Mouse (Mus musculus) CD4-positive, CD25-positive, alpha-beta regulatory T cell, adult 2 months (primary cell): Measurements from ENCODE around the gene Ric8b.

Source experiments
- DNase-seq: peaks from one replicate; pipeline ENCODE4 v3.0.0-alpha.2; 2012; ENCODE audit warnings: low read depth, low spot score

Gene Ric8b

GRCm38 (mm10) chr10:84960380-84960930 lies 43.0 kb downstream of the Ric8b start:
- DNase-seq, result no peak

DNA sequence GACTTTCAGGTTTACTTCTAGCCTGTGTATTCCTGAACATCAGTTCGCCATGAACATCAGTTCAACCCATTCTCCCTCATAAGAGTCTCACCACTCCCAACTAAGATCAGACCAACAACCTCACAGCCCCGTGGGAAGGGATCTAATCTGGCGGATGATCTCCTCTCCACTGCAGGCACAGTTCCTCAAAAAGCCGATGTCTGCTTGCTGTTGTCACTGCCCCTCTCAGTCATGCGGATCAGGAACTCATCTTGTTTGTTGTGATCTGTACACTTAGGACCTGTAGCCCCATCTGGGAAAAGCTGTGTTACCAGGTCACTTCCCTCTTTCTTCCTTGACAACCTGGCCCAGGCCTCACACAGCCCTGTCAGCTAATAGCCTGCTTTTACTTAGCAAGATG lies 45.7 kb downstream of the Ric8b start:
- no peak for DNase-seq

- DNase-seq, result no peak
These were observed 46.3 kb downstream of the Ric8b start for GRCm38 (mm10) chr10:84963726-84964125.

DNA sequence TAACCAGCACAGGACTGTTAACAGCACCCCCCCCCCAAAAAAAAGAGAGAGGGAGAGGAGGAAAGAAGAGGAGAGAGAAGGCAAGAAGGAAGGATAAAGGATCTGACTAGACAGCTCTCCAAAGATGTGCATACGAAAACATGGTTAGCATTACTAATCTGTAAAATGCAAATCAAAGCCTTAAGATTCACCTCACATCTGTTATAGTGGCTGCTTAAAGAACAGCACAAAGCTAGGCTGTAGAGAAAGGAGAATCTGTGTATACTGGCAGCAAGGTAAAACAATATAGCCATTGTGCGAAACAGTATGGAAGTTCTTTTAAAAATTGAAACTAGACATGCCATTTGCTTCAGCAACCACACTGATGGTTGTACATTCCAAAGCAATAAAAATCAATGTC lies 49.1 kb downstream of the Ric8b start:
- no peak for DNase-seq

DNA sequence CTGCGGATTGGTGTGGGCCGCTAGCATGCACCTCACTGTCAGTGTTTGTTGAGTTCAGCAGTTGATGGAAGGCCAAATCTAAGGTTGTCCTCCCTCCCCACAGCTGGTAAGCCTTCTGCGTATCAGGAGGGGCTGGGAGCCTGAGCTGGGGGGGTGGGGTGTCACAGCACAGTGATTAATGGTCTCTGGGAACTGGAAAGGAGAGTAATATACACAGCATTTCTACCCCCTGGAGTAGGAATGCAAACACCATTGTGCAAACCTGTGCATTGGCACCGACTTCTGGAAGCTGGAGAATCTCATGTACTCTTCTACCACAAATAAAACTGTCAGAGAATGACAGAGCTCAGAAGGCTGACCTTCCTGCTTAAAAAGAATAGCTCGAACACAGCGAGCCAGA lies 50.2 kb downstream of the Ric8b start:
- DNase-seq, result no peak

DNA sequence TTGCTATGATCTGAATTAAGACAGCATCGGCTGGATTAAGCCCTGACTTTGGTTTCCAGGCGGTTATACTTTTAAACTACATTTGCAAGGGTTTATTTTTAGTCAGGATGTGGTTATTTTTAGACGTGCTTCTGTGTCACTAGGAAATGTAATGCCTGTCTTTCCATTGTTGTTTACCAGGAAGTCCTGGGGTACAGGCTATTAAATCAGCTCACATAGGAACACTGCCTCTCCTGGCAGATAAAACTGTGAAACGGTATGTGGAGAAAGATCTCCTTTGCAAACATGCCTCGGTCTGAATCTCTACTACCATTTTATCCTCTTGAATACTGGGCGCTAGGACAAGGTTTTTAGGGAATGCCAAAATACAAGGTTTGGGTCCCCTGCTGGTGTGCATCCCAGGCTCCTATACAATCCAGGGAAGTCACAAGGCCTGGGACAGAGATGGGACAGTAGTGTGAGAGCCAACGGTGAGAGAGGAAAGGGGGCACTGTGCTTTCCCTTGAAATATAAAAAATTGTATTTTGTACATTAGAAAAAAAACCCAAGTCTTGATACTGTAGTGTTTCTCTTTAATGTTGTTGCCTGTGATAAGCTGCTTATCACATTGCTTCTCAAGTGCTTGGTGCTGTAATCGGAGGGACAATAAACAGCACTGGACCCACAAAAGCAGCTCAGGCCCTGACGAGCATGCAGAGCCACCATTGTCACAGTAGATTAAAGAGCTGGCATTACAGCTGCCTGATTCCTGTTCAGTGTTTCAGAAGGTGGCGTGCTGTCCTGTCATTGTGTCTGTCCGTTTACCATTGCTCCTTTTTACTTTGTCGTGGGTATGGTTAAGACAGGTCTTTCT lies 51.7 kb downstream of the Ric8b start:
- no peak for DNase-seq

- no peak for DNase-seq
These were observed 57.8 kb downstream of the Ric8b start for GRCm38 (mm10) chr10:84975264-84975663.

- DNase-seq, result no peak
These were observed 59.4 kb downstream of the Ric8b start for GRCm38 (mm10) chr10:84976588-84977351.

- no peak for DNase-seq
These were observed 62.9 kb downstream of the Ric8b start for GRCm38 (mm10) chr10:84980291-84980690.

- no peak for DNase-seq
These were observed 64.0 kb downstream of the Ric8b start for GRCm38 (mm10) chr10:84981441-84981840.

DNA sequence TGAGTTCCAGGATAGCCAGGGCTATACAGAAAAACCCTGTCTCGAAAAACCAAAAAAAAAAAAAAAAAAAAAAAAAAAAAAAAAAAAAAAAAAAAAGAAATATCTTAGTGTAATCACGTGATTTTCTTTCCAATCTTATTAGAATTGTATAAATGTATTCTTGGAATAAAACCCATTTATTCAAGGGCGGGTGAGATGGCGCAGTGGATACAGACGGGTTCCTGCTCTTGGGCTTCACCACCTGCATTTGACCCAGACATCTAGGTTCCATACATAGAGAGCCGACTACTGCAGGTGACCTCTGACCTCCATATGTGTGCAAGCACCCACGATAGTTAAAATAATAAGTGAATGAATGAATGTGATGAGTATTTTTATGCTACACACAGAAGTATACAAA lies 65.3 kb downstream of the Ric8b start:
- DNase-seq, result no peak

DNA sequence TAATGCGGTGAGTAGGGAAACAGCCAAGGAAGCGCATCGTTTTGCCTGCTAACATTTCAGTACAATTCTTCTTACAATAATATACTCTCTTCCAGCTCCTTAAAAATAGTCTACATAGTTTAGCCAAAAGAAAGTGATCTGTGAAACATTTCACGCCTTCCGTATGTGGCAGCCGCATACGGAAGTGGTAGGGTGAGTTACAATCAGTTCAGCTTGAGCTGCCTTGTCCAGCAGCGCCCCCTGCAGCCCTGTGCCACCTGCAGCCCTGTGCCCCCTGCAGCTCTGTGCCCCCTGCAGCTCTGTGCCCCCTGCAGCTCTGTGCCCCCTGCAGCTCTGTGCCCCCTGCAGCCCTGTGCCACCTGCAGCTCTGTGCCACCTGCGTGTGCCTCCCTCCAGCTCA lies 68.5 kb downstream of the Ric8b start:
- DNase-seq, result peak; percentile 49

- DNase-seq, result no peak
These were observed 70.2 kb downstream of the Ric8b start for GRCm38 (mm10) chr10:84987666-84988065.

DNA sequence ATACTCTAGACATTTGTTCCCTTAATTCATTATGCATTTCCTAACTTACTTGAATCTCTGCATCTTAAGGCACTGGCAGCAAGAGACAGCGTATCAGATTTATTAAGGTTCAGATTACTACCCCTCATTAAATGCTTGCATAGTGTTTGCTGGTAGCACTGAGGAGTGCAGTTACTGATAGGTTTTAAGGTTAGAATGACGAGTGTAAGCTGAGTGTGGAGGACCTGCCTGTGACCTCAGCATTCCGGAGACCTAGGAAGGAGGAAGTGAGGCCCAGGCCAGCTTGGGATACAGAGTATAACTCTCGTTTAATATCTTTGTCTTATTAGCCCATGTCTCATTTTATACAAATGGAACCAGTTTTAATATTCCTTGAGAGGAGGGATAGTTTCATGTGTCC lies 71.2 kb downstream of the Ric8b start:
- no peak for DNase-seq

DNA sequence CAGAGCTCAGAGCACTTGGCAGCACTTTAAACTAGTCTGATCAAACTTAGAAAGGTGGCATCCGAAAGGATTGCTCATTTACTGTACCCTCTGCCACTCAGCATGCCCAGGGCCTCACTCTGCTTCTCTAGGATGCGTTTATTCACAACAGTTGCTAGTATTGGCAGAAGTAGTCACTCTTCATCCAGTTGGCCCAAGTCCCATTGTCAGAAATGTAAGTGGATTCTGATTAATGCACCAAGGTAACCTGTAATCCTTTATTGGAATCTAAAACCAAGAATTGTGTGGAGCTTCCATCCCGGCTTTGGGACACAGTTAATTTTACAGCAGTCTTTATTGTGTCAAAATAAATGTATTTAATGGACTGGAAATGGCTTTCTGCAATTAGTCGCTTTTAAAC lies 76.9 kb downstream of the Ric8b start:
- no peak for DNase-seq

- DNase-seq, result no peak
These were observed 77.6 kb downstream of the Ric8b start for GRCm38 (mm10) chr10:84994971-84995370.

DNA sequence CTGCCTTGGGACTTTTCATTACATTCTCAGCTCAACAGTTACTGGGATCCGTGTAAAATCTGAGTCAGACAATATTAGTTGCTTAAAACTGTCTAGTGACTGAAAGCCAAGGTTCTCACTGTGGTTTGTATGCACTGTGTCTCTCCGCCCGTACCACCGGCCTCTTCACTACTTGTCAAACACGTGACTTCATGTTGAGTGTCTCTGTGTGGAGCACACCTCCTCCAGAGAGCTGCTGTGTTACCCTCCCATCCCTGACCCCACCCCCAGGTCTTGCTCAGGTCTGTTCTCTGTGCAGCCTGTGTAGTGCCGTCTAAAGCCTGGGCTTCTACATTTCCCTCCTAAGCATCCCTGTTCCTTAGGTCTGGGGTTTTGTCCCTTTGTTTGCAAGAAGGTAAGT lies 79.0 kb downstream of the Ric8b start:
- DNase-seq, result no peak

GRCm38 (mm10) chr10:84997571-84998224 lies 80.3 kb downstream of the Ric8b start:
- no peak for DNase-seq

- no peak for DNase-seq
These were observed 80.8 kb downstream of the Ric8b start for GRCm38 (mm10) chr10:84998225-84998579.

GRCm38 (mm10) chr10:85001920-85002319 lies 84.5 kb downstream of the Ric8b start:
- DNase-seq, result no peak

- no peak for DNase-seq
These were observed 86.0 kb downstream of the Ric8b start for GRCm38 (mm10) chr10:85003190-85004026.
